Mouse (Mus musculus) heart, embryonic 11.5 days (tissue): Measurements from ENCODE around the gene Krtap4-2. TPM values are rescaled to one million over a fixed set of nuclear protein-coding genes. Genes with fewer than 3 reads are reported as not detected.
"Not testable (repeated sequence)": the region's sequence is repeated elsewhere in the genome, so short reads cannot be mapped to it uniquely, and the experiment has no call there.

ENCODE experiments used
- ATAC-seq: fragments of 200-750 bp; cut with Nextera tagmentation; replicated peaks from 2 replicates; pipeline ENCODE4 v1.8.0; 2017; ENCODE audit warnings: moderate library complexity; ENCODE audit not compliant: insufficient number of reproducible peaks, low FRiP score, low TSS enrichment
- H3K27ac ChIP-seq: fragments of 300-500 bp; sonication (generic); 2 replicates; pipeline ENCODE4 v1.5.1; 2014; ENCODE audit warnings: mild to moderate bottlenecking, low read depth, low read length
- H3K27me3 ChIP-seq: fragments of 300-500 bp; sonication (generic); 2 replicates; pipeline ENCODE4 v1.6.1; 2014; ENCODE audit warnings: mild to moderate bottlenecking, low read length, mixed read lengths; ENCODE audit not compliant: control insufficient read depth, insufficient read depth
- H3K36me3 ChIP-seq: fragments of 300-500 bp; sonication (generic); 2 replicates; pipeline ENCODE4 v1.6.1; 2014; ENCODE audit warnings: mild to moderate bottlenecking, low read length, moderate library complexity, mixed read lengths; ENCODE audit not compliant: control insufficient read depth, insufficient read depth
- H3K4me1 ChIP-seq: fragments of 300-500 bp; sonication (generic); 2 replicates; pipeline ENCODE4 v1.6.1; 2014; ENCODE audit warnings: low read length; ENCODE audit not compliant: control insufficient read depth, insufficient read depth
- H3K4me2 ChIP-seq: fragments of 300-500 bp; sonication (generic); 2 replicates; pipeline ENCODE4 v1.6.1; 2014; ENCODE audit warnings: mild to moderate bottlenecking, moderate library complexity
- H3K4me3 ChIP-seq: fragments of 300-500 bp; sonication (generic); 2 replicates; pipeline ENCODE4 v1.5.1; 2014; ENCODE audit warnings: low read depth, low read length
- H3K9ac ChIP-seq: fragments of 300-500 bp; sonication (generic); 2 replicates; pipeline ENCODE4 v1.6.1; 2014; ENCODE audit warnings: mild to moderate bottlenecking, low read depth, low read length, moderate library complexity
- H3K9me3 ChIP-seq: fragments of 300-500 bp; sonication (generic); replicated peaks from 2 replicates; pipeline ENCODE4 v1.6.1; 2016; ENCODE audit warnings: low read length; ENCODE audit not compliant: control insufficient read depth
- WGBS: fragments of 180-500 bp; shearing (Covaris S2); extraction: QIAGEN DNeasy Blood & Tissue Kit; methylation state at CpG from one replicate; pipeline ENCODE4 v1.1.7; 2014; ENCODE audit not compliant: insufficient replicate concordance; 5-methylcytosine and 5-hydroxymethylcytosine counted together
- polyA plus RNA-seq: library from polyadenylated mRNA; unstranded; fragments of >200 nt; fragmentation: Nextera tagmentation; extraction: Ambion mirVana; gene quantifications from 2 replicates; pipeline ENCODE4 v1.2.1, GENCODE M21; 2014

The Krtap4-2 gene
- polyA plus RNA-seq, result not detected in 2 replicates

DNA sequence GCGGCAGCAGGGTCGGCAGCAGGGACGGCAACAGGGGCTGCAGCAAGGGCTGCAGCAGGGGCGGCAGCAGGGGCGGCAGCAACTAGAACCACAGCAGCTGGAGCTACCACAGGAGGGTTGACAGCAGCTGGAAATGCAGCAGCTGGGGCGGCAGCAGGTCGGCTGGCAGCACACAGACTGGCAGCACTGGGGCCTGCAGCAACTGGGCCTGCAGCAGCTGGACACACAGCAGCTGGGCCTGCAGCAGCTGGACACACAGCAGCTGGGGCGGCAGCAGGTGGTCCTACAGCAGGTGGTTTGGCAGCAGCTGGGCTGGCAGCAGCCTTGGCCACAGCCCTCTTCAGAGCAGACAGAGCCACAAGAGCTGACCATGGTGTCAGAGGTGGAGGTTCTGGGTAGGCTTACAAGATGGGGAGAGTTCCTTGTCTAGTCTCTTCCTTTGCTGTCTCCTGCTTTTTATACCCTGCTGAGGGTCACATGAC is at the start of gene Krtap4-2:
Krtap4-2 (minus strand) TSS at position 432 of the 482 bp plus-strand sequence.
- H3K4me1 ChIP-seq, result no peaks in the 10 kb centered on the region
- H3K4me2 ChIP-seq, result no peak within 1 kb of the TSS
- H3K9ac ChIP-seq, result no peak within 1 kb of the TSS
- ATAC-seq, result no peak
- H3K9me3 ChIP-seq, result no peaks in the 10 kb centered on the region
- WGBS, result 33% methylated on average over 8 of the region's 8 CpGs
- no peaks in the 10 kb centered on the region for H3K36me3 ChIP-seq
- no peaks in the 10 kb centered on the region for H3K27me3 ChIP-seq
- no peak within 1 kb of the TSS for H3K4me3 ChIP-seq
- H3K27ac ChIP-seq, result no peak within 1 kb of the TSS

- H3K9ac ChIP-seq, result no peak overlapping the region
- H3K27me3 ChIP-seq, result no peaks in the 10 kb centered on the region
- H3K36me3 ChIP-seq, result no peaks in the 10 kb centered on the region
- H3K4me1 ChIP-seq, result no peaks in the 10 kb centered on the region
- H3K9me3 ChIP-seq, result no peaks in the 10 kb centered on the region
- ATAC-seq, result no peak
- no peak overlapping the region for H3K4me3 ChIP-seq
- H3K27ac ChIP-seq, result no peak overlapping the region
- 75% methylated on average over 2 of the region's 2 CpGs for WGBS
- no peak overlapping the region for H3K4me2 ChIP-seq
These were observed 48.6 kb upstream of the Krtap4-2 start for GRCm38 (mm10) chr11:99683481-99683880.

- no peaks in the 10 kb centered on the region for H3K9me3 ChIP-seq
- H3K9ac ChIP-seq, result no peak within 1 kb of the TSS
- no peaks in the 10 kb centered on the region for H3K36me3 ChIP-seq
- no peak within 1 kb of the TSS for H3K4me3 ChIP-seq
- no peaks in the 10 kb centered on the region for H3K27me3 ChIP-seq
- H3K4me1 ChIP-seq, result no peaks in the 10 kb centered on the region
- ATAC-seq, result no peak
- no peak within 1 kb of the TSS for H3K27ac ChIP-seq
- no peak within 1 kb of the TSS for H3K4me2 ChIP-seq
These were observed 31.0 kb upstream of the Krtap4-2 start, which contains the start of gene Krtap4-6 for GRCm38 (mm10) chr11:99665860-99666259. Gene Krtap4-6, minus strand, starts transcription at chr11:99665960.

DNA sequence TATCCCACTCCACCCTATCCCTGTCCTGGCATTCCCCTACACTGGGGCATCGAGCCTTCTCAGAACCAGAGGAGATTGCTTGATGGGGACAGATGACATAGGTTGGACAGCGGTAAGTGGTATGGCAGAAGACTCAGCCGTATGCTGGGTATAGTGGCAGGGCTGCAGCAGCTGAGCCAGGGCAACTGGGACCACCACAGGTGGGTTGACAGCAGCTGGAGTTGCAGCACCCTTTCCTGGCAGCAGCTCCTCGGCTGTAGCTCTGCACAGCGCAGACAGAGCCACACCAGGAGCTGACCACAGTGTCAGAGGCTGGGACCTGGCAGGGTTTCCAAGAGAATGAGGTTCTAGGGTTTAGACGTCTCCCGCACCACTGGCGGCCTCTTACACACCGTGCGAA is 27.9 kb upstream of the Krtap4-2 start:
- Histone ChIP-seq H3K36me3 (no peaks in the 10 kb centered on the region), H3K4me1 (no peaks in the 10 kb centered on the region), H3K4me2 (no peak overlapping the region), H3K9me3 (no peaks in the 10 kb centered on the region), H3K27ac (no peak overlapping the region), H3K9ac (no peak overlapping the region), H3K27me3 (no peaks in the 10 kb centered on the region), H3K4me3 (no peak overlapping the region)
- ATAC-seq, result no peak
- 78% methylated on average over 10 of the region's 10 CpGs for WGBS

DNA sequence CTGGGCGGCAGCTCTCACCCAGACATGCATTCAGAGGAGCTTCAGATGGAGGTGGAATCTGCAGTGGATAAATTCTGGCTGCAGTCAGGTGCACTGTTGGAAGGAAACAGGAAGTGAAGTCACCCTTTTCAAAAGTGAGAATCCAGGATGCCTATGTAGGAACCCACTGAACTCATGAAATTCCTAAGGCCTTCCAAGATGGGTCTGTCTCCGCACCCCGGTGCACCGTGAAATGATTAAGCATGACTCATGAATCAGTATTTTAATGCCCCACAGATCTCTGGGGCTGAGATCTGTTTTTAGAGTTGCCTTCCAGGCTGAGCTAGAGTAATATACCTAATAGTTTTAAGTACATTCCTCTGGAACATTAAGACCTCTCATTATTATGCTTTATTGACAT is 24.4 kb upstream of the Krtap4-2 start:
- no peak overlapping the region for H3K27ac ChIP-seq
- WGBS, result 83% methylated on average over 4 of the region's 4 CpGs

DNA sequence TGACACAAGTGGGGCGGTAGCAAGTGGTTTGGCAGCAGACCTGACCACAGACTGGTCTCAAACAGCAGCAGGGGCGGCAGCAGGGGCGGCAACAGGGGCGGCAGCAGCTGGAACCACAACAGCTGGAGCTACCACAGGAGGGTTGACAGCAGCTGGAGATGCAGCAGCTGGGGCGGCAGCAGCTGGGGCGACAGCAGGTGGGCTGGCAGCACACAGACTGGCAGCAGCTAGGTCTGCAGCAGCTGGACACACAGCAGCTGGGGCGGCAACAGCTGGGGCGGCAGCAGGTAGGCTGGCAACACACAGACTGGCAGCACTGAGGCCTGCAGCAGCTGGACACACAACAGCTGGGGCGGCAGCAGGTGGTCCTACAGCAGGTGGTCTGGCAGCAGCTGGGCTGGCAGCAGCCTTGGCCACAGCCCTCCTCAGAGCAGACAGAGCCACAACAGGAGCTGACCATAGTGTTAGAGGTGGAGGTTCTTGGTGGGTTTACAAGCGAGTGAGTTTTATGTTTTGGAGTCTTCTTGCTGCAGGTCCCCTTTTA is 23.7 kb upstream of the Krtap4-2 start, which contains the start of gene Gm11563:
Gm11563 (minus strand) TSS at position 494 of the 544 bp plus-strand sequence.
- not testable (repeated sequence) for H3K4me2 ChIP-seq, H3K9ac ChIP-seq, H3K27ac ChIP-seq, H3K36me3 ChIP-seq, H3K27me3 ChIP-seq, H3K9me3 ChIP-seq, H3K4me3 ChIP-seq, ATAC-seq, H3K4me1 ChIP-seq
- 62% methylated on average over 10 of the region's 10 CpGs for WGBS

More for the DNA sequence above, 24.4 kb upstream of the Krtap4-2 start:
- Histone ChIP-seq H3K4me3 (no peak overlapping the region), H3K9ac (no peak overlapping the region), H3K4me1 (no peaks in the 10 kb centered on the region), H3K9me3 (no peaks in the 10 kb centered on the region), H3K36me3 (no peaks in the 10 kb centered on the region), H3K27me3 (no peaks in the 10 kb centered on the region), H3K4me2 (no peak overlapping the region)
- ATAC-seq, result no peak

- H3K36me3 ChIP-seq, result no peaks in the 10 kb centered on the region
- H3K4me1 ChIP-seq, result no peaks in the 10 kb centered on the region
- WGBS, result 47% methylated on average over 5 of the region's 5 CpGs
- no peak overlapping the region for H3K9ac ChIP-seq
- no peak overlapping the region for H3K4me2 ChIP-seq
- H3K27ac ChIP-seq, result no peak overlapping the region
- no peaks in the 10 kb centered on the region for H3K9me3 ChIP-seq
- ATAC-seq, result no peak
- H3K27me3 ChIP-seq, result no peaks in the 10 kb centered on the region
- no peak overlapping the region for H3K4me3 ChIP-seq
These were observed 22.2 kb upstream of the Krtap4-2 start for GRCm38 (mm10) chr11:99657051-99657450.

DNA sequence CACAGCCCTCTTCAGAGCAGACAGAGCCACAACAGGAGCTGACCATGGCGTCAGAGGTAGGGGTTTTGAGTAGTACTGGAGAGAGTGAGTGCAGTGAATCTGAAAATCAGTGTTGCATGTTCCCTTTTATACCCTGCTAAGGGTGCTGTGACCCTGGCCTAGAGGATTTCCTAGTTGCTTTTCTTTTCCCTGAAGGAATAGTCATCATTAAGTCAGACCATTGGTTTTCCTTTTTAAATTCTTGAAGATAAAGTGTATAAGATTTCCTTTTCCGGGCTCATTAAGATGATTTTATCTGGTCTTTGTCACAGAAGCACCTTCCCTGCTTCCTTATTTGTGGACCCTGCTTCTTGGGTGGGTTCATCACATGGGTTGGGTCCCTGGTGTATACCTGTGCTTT is 15.3 kb upstream of the Krtap4-2 start, which contains the start of gene Gm11555:
Gm11555 (minus strand) TSS at position 101 of the 400 bp plus-strand sequence.
- H3K36me3 ChIP-seq, result no peaks in the 10 kb centered on the region
- no peak within 1 kb of the TSS for H3K4me2 ChIP-seq
- no peak within 1 kb of the TSS for H3K9ac ChIP-seq
- H3K4me1 ChIP-seq, result no peaks in the 10 kb centered on the region
- no peaks in the 10 kb centered on the region for H3K9me3 ChIP-seq
- no peak within 1 kb of the TSS for H3K4me3 ChIP-seq
- 78% methylated on average over 2 of the region's 2 CpGs for WGBS
- ATAC-seq, result no peak
- H3K27me3 ChIP-seq, result no peaks in the 10 kb centered on the region
- H3K27ac ChIP-seq, result no peak within 1 kb of the TSS

DNA sequence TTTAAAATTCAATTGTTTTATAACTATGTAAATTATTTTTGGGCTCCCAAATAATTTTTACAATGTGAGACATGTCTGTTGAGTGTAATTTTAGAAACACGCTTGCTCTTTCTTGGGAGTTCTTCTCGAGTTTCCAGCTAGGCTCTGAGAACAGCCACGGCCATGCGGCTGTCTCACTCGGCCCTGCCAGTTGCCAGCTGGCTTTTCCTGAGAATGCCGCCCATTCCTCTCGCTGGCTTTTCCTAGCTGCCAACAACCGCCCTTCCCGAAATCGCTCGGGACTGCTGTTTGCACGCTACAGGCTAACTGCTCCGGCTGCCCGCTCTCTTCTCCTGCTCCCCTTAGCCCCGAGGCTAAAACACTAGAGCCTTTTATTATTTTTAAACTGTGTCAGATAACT is 11.6 kb upstream of the Krtap4-2 start:
- H3K9ac ChIP-seq, result no peak overlapping the region
- no peak overlapping the region for H3K27ac ChIP-seq
- no peaks in the 10 kb centered on the region for H3K36me3 ChIP-seq
- H3K4me2 ChIP-seq, result no peak overlapping the region
- no peak for ATAC-seq
- WGBS, result 81% methylated on average over 15 of the region's 15 CpGs
- no peaks in the 10 kb centered on the region for H3K4me1 ChIP-seq
- no peaks in the 10 kb centered on the region for H3K9me3 ChIP-seq
- no peaks in the 10 kb centered on the region for H3K27me3 ChIP-seq
- no peak overlapping the region for H3K4me3 ChIP-seq
